Mouse (Mus musculus) heart, postnatal 0 days (tissue): ENCODE data around the gene Slc2a4.

Experiments
- CTCF ChIP-seq: IDR thresholded peaks from 2 replicates; pipeline ENCODE4 v1.5.1; 2016; ENCODE audit warnings: antibody characterized with exemption, control low read depth, low read depth
- EP300 ChIP-seq: IDR thresholded peaks from 2 replicates; pipeline ENCODE4 v1.6.1; 2016; ENCODE audit warnings: antibody characterized with exemption, low read depth

- TF ChIP-seq CTCF (no peak), EP300 (no peak)
Observed at GRCm38 (mm10) chr11:69919053-69919452, 28.9 kb downstream of the Slc2a4 start.
